Mouse (Mus musculus): ENCODE results near the gene Slc12a4. TPM values are rescaled to one million over a fixed set of nuclear protein-coding genes. Genes with fewer than 3 reads are reported as not detected.
A peak's percentile ranks its signal among the peaks of the same experiment; 100 is the strongest.
"Not testable (repeated sequence)": the region's sequence is repeated elsewhere in the genome, so short reads cannot be mapped to it uniquely, and the experiment has no call there.

The Slc12a4 gene
- polyA plus RNA-seq, 1 experiment from 2014 or later, result 24.0 TPM

DNA sequence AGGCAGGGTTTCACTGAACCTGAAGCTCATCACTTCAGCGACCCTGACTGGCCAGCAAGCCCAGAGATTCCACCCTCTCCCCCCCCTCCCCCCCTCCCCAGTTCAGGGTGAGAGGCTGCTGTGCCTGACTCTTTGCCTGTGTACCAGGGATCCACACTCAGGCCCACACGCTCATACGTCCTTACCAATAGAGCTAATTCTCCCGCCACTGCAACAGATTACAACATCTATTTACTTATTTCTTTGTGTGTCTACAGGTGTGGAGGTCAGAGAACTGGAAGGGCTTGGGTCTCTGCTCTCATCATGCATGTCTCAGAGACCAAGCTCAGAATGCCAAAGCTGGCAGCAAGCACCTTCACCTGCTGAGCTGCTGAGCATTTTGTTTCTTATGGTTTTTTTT, 27.3 kb upstream of the Slc12a4 start:
- Histone ChIP-seq H3K4me1 (replicated peaks) (peaks cover 6% of the 10 kb centered on the region; the same call in 1 of the 2 replicates), H3K36me3 (no peaks in the 10 kb centered on the region), H3K4me2 (replicated peaks) (no peak overlapping the region), H3K9me3 (no peaks in the 10 kb centered on the region), H3K9ac (no peak overlapping the region), H3K27ac (no peak overlapping the region), H3K4me3 (replicated peaks) (no peak overlapping the region), H3K27me3 (replicated peaks) (no peaks in the 10 kb centered on the region)
- no peak for ATAC-seq
- WGBS, result 63% methylated on average over 4 of the region's 4 CpGs

DNA sequence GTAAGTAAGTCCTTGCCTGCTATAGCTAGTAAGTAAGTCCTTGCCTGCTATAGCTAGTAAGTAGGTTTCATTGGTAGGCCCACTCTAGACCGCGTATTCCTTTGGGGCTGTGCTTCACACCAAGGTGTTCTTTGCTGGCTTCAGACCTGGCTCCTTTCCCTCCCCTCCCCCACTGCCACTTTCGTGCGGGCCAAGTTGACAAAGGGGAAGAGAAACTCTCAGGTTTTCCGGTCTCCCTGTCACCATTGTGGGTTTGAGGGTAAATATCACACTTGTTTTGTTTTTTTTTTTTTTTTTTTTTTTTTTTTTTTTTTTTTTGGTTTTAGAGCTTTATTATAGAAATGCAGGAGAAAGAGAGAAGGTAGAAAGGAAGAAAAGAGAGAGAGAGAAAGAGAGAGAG, 26.6 kb upstream of the Slc12a4 start:
- Histone ChIP-seq H3K9ac (no peak overlapping the region), H3K4me1 (replicated peaks) (peaks cover 6% of the 10 kb centered on the region; the same call in 1 of the 2 replicates), H3K36me3 (no peaks in the 10 kb centered on the region), H3K27me3 (replicated peaks) (no peaks in the 10 kb centered on the region), H3K4me3 (replicated peaks) (no peak overlapping the region), H3K4me2 (replicated peaks) (no peak overlapping the region), H3K27ac (no peak overlapping the region), H3K9me3 (no peaks in the 10 kb centered on the region)
- WGBS, result 53% methylated on average over 5 of the region's 5 CpGs
- no peak for ATAC-seq

DNA sequence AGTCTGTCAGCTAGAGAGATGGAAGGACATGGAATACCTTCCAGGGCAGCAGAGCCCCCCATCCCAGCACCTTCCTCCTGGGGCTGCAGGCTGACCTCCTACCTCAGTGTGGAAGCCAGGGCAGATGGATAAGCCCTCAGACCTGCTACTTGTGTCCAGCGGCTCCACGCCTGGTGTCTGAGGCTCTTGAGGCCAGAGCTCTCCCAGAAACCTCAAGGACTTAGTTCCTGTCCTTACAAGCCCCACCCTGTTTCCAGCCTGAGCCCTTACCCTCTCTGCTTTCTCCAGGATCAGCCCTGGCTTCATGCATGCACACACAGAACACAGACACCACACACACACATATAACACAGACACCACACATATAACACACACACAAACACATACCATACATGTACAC, 25.6 kb upstream of the Slc12a4 start:
- Histone ChIP-seq H3K27ac (no peak overlapping the region), H3K9me3 (no peaks in the 10 kb centered on the region), H3K27me3 (replicated peaks) (no peaks in the 10 kb centered on the region), H3K9ac (no peak overlapping the region), H3K36me3 (no peaks in the 10 kb centered on the region), H3K4me1 (replicated peaks) (peaks cover 6% of the 10 kb centered on the region; the same call in 1 of the 2 replicates), H3K4me2 (replicated peaks) (peak overlapping the region; percentile 38; the same call in 1 of the 2 replicates), H3K4me3 (replicated peaks) (no peak overlapping the region)
- 65% methylated on average over 2 of the region's 2 CpGs for WGBS
- no peak for ATAC-seq

DNA sequence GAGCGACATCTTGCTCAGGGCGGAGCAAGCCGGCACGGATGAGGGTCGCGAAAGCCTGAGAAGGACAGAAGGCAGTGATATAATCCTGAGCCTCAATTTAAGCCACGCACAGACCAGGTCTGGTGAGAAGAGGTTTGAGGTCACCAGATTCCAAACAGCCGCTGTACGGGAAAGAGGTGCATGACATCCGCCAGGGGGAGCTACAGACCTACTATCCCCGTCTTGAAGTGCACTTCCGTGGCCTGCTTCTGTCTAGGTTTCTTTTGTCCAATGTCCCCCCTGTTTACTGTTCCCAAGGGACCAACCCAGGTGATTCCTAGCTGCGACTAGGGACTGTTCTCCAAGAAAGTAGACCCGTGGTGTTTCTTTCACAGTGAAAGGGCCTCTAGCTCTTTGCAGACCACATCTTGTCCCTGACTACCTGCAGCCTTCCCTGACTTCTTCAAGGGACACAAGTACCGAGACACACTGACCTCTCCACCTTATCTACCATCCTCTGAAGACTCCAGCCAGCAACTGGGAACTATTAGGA, 25.0 kb upstream of the Slc12a4 start, which contains the start of gene Dus2:
Dus2 (plus strand) TSS at position 482 of the 532 bp plus-strand sequence.
- H3K4me1 ChIP-seq (replicated peaks), result peaks cover 6% of the 10 kb centered on the region; the same call in 1 of the 2 replicates
- 10% methylated on average over 15 of the region's 15 CpGs for WGBS
- H3K36me3 ChIP-seq, result no peaks in the 10 kb centered on the region
- no peaks in the 10 kb centered on the region for H3K9me3 ChIP-seq
- peak within 1 kb of the TSS; percentile 38 for H3K4me2 ChIP-seq (replicated peaks)
- H3K4me3 ChIP-seq (replicated peaks), result no peak within 1 kb of the TSS
- H3K27me3 ChIP-seq (replicated peaks), result no peaks in the 10 kb centered on the region
- no peak within 1 kb of the TSS for H3K27ac ChIP-seq
- peak; percentile 88 for ATAC-seq
- H3K9ac ChIP-seq, result no peak within 1 kb of the TSS

DNA sequence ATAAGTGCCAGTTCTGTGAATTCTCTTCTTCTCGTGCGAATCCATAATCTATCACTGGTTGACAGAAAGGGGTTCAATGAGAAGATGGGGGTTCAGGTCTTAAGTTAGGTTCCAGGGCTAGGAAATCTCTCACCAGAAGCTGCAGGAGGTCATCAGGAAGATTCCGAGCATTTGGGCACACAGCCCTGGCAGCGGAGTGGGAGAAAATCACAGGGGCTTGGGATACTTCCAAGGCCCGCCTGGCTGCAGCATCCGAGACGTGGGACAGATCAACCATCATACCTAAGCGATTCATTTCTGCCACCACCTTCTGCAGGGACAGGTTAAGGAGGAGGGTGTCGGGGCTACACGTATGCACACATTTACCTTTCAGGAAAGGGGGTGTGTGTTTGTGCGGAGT, 22.6 kb upstream of the Slc12a4 start:
- WGBS, result 83% methylated on average over 11 of the region's 11 CpGs
- no peaks in the 10 kb centered on the region for H3K9me3 ChIP-seq
- no peak overlapping the region for H3K27ac ChIP-seq
- H3K27me3 ChIP-seq (replicated peaks), result no peaks in the 10 kb centered on the region
- peaks cover 6% of the 10 kb centered on the region; the same call in 1 of the 2 replicates for H3K4me1 ChIP-seq (replicated peaks)
- no peak for ATAC-seq
- H3K4me3 ChIP-seq (replicated peaks), result no peak overlapping the region
- no peak overlapping the region for H3K4me2 ChIP-seq (replicated peaks)
- H3K36me3 ChIP-seq, result no peaks in the 10 kb centered on the region
- H3K9ac ChIP-seq, result no peak overlapping the region

DNA sequence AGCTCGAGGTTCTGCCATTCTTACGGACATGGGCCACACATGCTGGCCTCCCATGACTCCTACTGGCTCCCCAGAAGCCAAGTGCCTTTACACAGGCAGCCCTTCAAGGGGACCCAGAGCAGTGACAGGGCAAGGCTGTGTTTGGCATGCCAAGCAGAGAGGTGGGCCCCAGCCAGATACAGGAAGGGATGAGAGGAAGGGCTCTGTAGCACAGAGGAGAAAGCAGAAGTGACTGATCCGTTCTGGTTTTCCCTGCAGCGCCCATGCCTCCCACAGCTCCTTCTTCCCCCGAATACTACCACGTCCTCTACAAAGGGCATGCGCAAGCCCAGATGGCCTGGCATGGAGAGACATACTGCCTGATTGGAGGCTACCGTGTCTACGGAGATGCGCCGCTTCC, 17.5 kb upstream of the Slc12a4 start:
- H3K27me3 ChIP-seq (replicated peaks); ATAC-seq; H3K4me1 ChIP-seq (replicated peaks); H3K4me2 ChIP-seq (replicated peaks); H3K9me3 ChIP-seq; H3K9ac ChIP-seq; H3K36me3 ChIP-seq; H3K4me3 ChIP-seq (replicated peaks); H3K27ac ChIP-seq: not testable (repeated sequence)
- 75% methylated on average over 10 of the region's 11 CpGs for WGBS

DNA sequence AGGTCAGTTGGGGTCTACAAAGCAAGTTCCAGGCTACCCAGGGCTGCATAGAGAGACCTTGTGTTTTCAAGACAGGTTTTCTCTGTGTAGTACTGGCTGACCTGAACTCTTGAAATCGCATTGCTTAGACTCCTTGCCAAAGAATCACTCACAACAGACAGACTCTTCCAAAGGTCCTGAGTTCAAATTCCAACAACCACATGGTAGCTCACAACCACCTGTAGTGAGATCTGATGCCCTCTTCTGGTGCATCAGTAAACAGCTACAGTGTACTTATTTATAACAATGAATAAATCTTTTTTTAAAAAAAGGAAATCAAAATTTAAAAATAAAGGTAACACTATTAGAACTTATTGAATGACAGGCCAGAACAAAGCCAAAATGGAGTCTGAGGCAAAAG, 15.2 kb upstream of the Slc12a4 start:
- no peak overlapping the region for H3K4me2 ChIP-seq (replicated peaks)
- H3K27ac ChIP-seq, result no peak overlapping the region
- H3K27me3 ChIP-seq (replicated peaks), result no peaks in the 10 kb centered on the region
- WGBS, result 95% methylated on average over 1 of the region's 1 CpGs
- no peaks in the 10 kb centered on the region for H3K9me3 ChIP-seq
- ATAC-seq, result no peak
- no peak overlapping the region for H3K4me3 ChIP-seq (replicated peaks)
- no peaks in the 10 kb centered on the region for H3K4me1 ChIP-seq (replicated peaks)
- H3K36me3 ChIP-seq, result no peaks in the 10 kb centered on the region
- no peak overlapping the region for H3K9ac ChIP-seq

- no peak for ATAC-seq
- Histone ChIP-seq H3K4me3 (replicated peaks) (no peak within 1 kb of the TSS), H3K4me2 (replicated peaks) (no peak within 1 kb of the TSS), H3K9me3 (no peaks in the 10 kb centered on the region), H3K36me3 (no peaks in the 10 kb centered on the region), H3K27me3 (replicated peaks) (no peaks in the 10 kb centered on the region), H3K4me1 (replicated peaks) (no peaks in the 10 kb centered on the region), H3K27ac (no peak within 1 kb of the TSS), H3K9ac (no peak within 1 kb of the TSS)
- 93% methylated on average over 15 of the region's 15 CpGs for WGBS
Observed at GRCm38 (mm10) chr8:105979325-105979724, 13.4 kb upstream of the Slc12a4 start, which contains the start of gene Dpep3. TSS of gene Dpep3 (minus strand) at chr8:105979429.

DNA sequence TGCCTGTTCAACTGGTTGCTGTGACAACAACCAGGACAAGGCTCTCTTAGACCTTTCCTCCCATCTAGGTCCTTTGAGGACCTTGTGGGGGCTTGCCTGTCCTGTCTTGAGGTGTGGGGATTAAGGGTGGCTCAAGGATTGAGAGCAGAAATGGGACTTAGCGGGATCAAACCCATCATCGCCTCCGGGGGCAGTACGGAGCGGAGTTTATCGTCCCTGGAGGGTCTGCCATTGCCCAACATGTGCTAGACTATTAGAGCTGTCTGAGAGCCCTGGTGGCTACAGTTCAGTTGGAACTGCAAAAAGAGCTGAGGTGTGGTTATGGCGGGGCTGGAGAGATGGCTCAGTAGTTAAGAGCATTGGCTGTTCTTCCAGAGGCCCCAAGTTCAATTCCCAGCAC, 9.5 kb upstream of the Slc12a4 start:
- Histone ChIP-seq H3K4me1 (replicated peaks) (no peaks in the 10 kb centered on the region), H3K9me3 (no peaks in the 10 kb centered on the region), H3K27me3 (replicated peaks) (no peaks in the 10 kb centered on the region), H3K4me3 (replicated peaks) (no peak overlapping the region), H3K27ac (no peak overlapping the region), H3K4me2 (replicated peaks) (no peak overlapping the region), H3K9ac (no peak overlapping the region), H3K36me3 (no peaks in the 10 kb centered on the region)
- WGBS, result 71% methylated on average over 7 of the region's 7 CpGs
- ATAC-seq, result no peak

DNA sequence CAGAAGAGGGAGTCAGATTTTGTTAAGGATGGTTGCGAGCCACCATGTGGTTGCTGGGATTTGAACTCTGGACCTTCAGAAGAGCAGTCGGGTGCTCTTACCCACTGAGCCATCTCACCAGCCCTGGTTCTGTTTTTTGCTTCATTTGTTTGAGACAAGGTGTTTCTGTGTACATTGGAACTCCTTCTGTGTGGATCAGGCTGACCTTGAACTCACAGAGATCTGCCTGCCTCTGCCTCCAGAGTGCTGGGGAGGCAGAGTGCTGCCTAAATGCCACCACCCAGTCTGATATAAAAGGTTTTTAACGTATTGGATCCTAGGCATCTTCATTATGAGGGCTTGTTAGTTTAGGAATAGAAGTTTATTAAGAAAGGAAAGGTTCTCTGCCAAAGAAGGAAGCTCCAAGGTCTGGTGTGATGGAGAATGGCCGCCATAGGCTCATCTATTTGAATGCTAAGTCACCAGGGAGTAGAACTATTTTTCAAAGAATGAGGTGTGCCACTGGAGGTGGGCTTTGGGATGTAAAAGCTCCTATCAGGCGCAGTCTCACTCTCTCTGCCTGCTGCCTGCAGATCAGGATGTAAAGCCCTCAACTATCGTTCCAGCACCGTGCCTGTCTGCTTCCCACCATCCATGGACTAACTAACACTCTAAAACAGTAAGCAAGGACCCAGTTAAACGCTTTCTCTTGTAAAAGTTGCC, 5.3 kb upstream of the Slc12a4 start:
- H3K4me3 ChIP-seq (replicated peaks), result no peak overlapping the region
- peaks cover 9% of the 10 kb centered on the region for H3K4me1 ChIP-seq (replicated peaks)
- no peak for ATAC-seq
- no peak overlapping the region for H3K27ac ChIP-seq
- H3K9me3 ChIP-seq, result no peaks in the 10 kb centered on the region
- no peaks in the 10 kb centered on the region for H3K27me3 ChIP-seq (replicated peaks)
- no peak overlapping the region for H3K4me2 ChIP-seq (replicated peaks)
- H3K9ac ChIP-seq, result no peak overlapping the region
- 74% methylated on average over 8 of the region's 8 CpGs for WGBS
- no peaks in the 10 kb centered on the region for H3K36me3 ChIP-seq

DNA sequence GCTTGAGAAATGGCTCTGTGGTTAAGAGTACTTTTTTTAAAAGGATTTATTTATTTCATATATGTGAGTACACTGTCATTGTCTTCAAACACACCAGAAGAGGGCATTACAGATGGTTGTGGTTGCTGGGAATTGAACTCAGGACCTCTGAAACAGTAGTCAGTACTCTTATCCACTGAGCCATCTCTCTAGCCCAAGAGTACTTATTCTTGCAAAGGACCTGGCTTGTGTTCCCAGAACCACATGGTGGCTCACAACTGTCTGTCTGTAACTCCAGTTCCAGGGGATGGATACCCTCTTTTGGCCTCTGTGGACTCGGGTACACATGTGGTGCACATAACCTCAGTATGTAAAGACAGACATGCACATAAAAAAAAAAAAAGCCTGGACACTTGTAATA, 3.5 kb upstream of the Slc12a4 start:
- H3K9me3 ChIP-seq, result no peaks in the 10 kb centered on the region
- ATAC-seq, result no peak
- no peaks in the 10 kb centered on the region for H3K36me3 ChIP-seq
- no peak overlapping the region for H3K4me3 ChIP-seq (replicated peaks)
- no peak overlapping the region for H3K9ac ChIP-seq
- H3K27me3 ChIP-seq (replicated peaks), result no peaks in the 10 kb centered on the region
- WGBS, result 69% methylated on average over 1 of the region's 1 CpGs
- peaks cover 18% of the 10 kb centered on the region for H3K4me1 ChIP-seq (replicated peaks)
- H3K4me2 ChIP-seq (replicated peaks), result no peak overlapping the region
- no peak overlapping the region for H3K27ac ChIP-seq

DNA sequence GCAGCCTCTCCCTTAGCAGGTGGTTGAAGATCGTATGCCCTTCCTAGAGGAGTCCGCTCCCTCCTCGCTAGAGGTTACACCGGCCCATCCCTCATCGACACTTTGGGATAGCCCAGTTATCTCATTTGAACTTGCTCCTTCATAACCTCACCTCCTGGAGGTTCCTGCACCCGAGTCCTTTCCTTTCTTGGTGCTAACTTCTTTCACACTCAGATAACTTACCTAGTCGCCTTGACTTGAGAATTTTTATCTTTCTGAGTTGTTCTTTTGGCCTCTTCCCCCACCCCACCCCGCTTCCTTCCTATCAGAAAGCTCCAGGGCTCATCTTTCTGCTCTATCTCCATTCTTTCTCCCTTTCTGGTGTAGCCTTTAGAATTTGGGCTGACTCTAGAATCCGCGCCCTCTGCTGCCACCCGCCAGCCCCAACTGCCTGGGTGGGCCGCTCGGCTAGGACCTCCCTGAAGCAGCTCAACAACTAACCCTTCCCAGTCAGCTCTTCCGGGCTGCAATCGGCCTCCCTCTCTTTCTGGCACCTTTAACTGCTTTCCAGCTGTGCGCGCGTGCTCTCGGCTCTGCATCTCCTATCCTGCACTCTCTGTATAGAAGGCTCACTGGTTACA, 905 bp upstream of the Slc12a4 start:
- no peak overlapping the region for H3K9ac ChIP-seq
- WGBS, result 7% methylated on average over 19 of the region's 19 CpGs

More for the DNA sequence above, 905 bp upstream of the Slc12a4 start:
- Histone ChIP-seq H3K27me3 (replicated peaks) (no peaks in the 10 kb centered on the region), H3K36me3 (no peaks in the 10 kb centered on the region), H3K4me2 (replicated peaks) (peak overlapping the region; percentile 86), H3K27ac (peak overlapping the region; percentile 95), H3K4me3 (replicated peaks) (peak overlapping the region; percentile 78; the same call in 1 of the 2 replicates), H3K4me1 (replicated peaks) (peaks cover 30% of the 10 kb centered on the region), H3K9me3 (no peaks in the 10 kb centered on the region)
- peak; percentile 48 for ATAC-seq

Data from intestine, embryonic 15.5 days (tissue).